In genomic region chr11:29766313-29766982, GRCm38 (mm10) we compare ENCODE assay signal across 25 mouse cellular contexts. TPM values are rescaled to one million over a fixed set of nuclear protein-coding genes. Genes with fewer than 3 reads are reported as not detected.
DNase-seq lines count a peak whose midpoint lies in the region; ATAC-seq lines count a peak whose summit lies in the region.
"Had no signal": no experiment of that assay in that cellular context is flagged by ENCODE, and none has a peak within 500 bp of the region (broad histone marks: within the 10 kb centered on the region; RNA-seq: fewer than 3 reads in every experiment).

No protein-coding gene starts in this region.

- H3K27ac ChIP-seq in midbrain, embryonic 11.5 days (ENCODE audit: low read depth, low read length) = no peak overlapping the region
- H3K27ac ChIP-seq in midbrain, embryonic 14.5 days (replicated peaks; ENCODE audit: low read depth, low read length) = no peak overlapping the region
- H3K27ac ChIP-seq: embryonic facial prominence, embryonic 12.5 days; heart, embryonic 15.5 days; hindbrain, embryonic 13.5 days; kidney, postnatal 0 days; limb, embryonic 13.5 days; liver, embryonic 12.5 days; midbrain, embryonic 12.5 days had no signal

- peak; percentile 67 to 75 for DNase-seq in frontal cortex, postnatal 36 days (ENCODE audit: low spot score in 2 of 2)
- DNase-seq in frontal cortex, postnatal 10 days (ENCODE audit: low spot score in 2 of 2) = no peak
- DNase-seq in midbrain, embryonic 11.5 days (ENCODE audit: low spot score, missing footprints) = peak; percentile 77
- DNase-seq in midbrain, embryonic 14.5 days = no peak
- peak; percentile 55 to 78 for DNase-seq in left cerebral cortex, postnatal 14 days (ENCODE audit: low spot score in 2 of 2)
- peak; percentile 90 for DNase-seq in telencephalon, adult 2 months (ENCODE audit: low read depth, low spot score)
- DNase-seq in thymus, postnatal 0 days (ENCODE audit: low spot score) = no peak
- DNase-seq: cerebellum, adult 18-20 months; cerebellum, postnatal 14 days; gastrocnemius, postnatal 25 days; heart, postnatal 36 days; kidney, adult 18-20 months; layer of hippocampus, postnatal 36 days; lung, adult 18-20 months; lung, postnatal 10 days had no signal

- ATAC-seq in midbrain, embryonic 11.5 days (ENCODE audit: low FRiP score) = no peak
- ATAC-seq in midbrain, embryonic 14.5 days (ENCODE audit: low FRiP score, low TSS enrichment) = no peak
- ATAC-seq: CD4-positive, CD25-positive, alpha-beta regulatory T cell, adult 4 months; inflammation-experienced regulatory T-cells, adult 6 months; liver, embryonic 12.5 days had no signal

- H3K9ac ChIP-seq in midbrain, embryonic 11.5 days (ENCODE audit: low read length) = no peak overlapping the region
- no peak overlapping the region for H3K9ac ChIP-seq in midbrain, embryonic 14.5 days (replicated peaks; ENCODE audit: low read length)
- H3K9ac ChIP-seq: embryonic facial prominence, embryonic 12.5 days; heart, embryonic 15.5 days; hindbrain, embryonic 13.5 days; limb, embryonic 13.5 days; liver, embryonic 12.5 days; midbrain, embryonic 12.5 days had no signal

- intact Hi-C loops in left cerebral cortex, postnatal 14 days (cut with DNase I) = loop anchor here (1.0 kb wide), 1 partner anchor 23 kb away; no protein-coding TSS in a partner anchor

- no peaks in the 10 kb centered on the region for H3K36me3 ChIP-seq in midbrain, embryonic 11.5 days (ENCODE audit: control insufficient read depth, insufficient read depth, low read length)
- no peaks in the 10 kb centered on the region for H3K36me3 ChIP-seq in midbrain, embryonic 14.5 days (ENCODE audit: control insufficient read depth, insufficient read depth, low read length)
- H3K36me3 ChIP-seq: embryonic facial prominence, embryonic 12.5 days; heart, embryonic 15.5 days; hindbrain, embryonic 13.5 days; limb, embryonic 13.5 days; liver, embryonic 12.5 days; midbrain, embryonic 12.5 days had no signal

- no peak overlapping the region for H3K4me3 ChIP-seq in midbrain, embryonic 11.5 days (ENCODE audit: low read depth, low read length)
- no peak overlapping the region for H3K4me3 ChIP-seq in midbrain, embryonic 14.5 days (replicated peaks; ENCODE audit: low read depth, low read length)
- H3K4me3 ChIP-seq: embryonic facial prominence, embryonic 12.5 days; heart, embryonic 15.5 days; hindbrain, embryonic 13.5 days; limb, embryonic 13.5 days; liver, embryonic 12.5 days; midbrain, embryonic 12.5 days had no signal

- H3K27me3 ChIP-seq in midbrain, embryonic 11.5 days (ENCODE audit: control insufficient read depth, insufficient read depth, low read length) = no peaks in the 10 kb centered on the region
- no peaks in the 10 kb centered on the region for H3K27me3 ChIP-seq in midbrain, embryonic 14.5 days (ENCODE audit: control insufficient read depth, insufficient read depth, low read length)
- H3K27me3 ChIP-seq: embryonic facial prominence, embryonic 12.5 days; heart, embryonic 15.5 days; hindbrain, embryonic 13.5 days; limb, embryonic 13.5 days; liver, embryonic 12.5 days; midbrain, embryonic 12.5 days had no signal

- no peak overlapping the region for H3K4me2 ChIP-seq in midbrain, embryonic 11.5 days
- H3K4me2 ChIP-seq in midbrain, embryonic 14.5 days (ENCODE audit: low read length) = no peak overlapping the region
- H3K4me2 ChIP-seq: embryonic facial prominence, embryonic 12.5 days; heart, embryonic 15.5 days; hindbrain, embryonic 13.5 days; limb, embryonic 13.5 days; liver, embryonic 12.5 days; midbrain, embryonic 12.5 days had no signal

- H3K9me3 ChIP-seq in midbrain, embryonic 11.5 days (ENCODE audit: control insufficient read depth, low read length) = no peaks in the 10 kb centered on the region
- H3K9me3 ChIP-seq in midbrain, embryonic 14.5 days (ENCODE audit: control insufficient read depth, low read length) = no peaks in the 10 kb centered on the region
- H3K9me3 ChIP-seq: embryonic facial prominence, embryonic 12.5 days; heart, embryonic 15.5 days; hindbrain, embryonic 13.5 days; limb, embryonic 13.5 days; liver, embryonic 12.5 days; midbrain, embryonic 12.5 days had no signal

- WGBS in midbrain, embryonic 11.5 days = 87% methylated on average over 11 of the region's 11 CpGs
- WGBS in midbrain, embryonic 14.5 days = 87% methylated on average over 11 of the region's 11 CpGs

- peaks cover 4% of the 10 kb centered on the region; the same call in 1 of the 2 replicates for H3K4me1 ChIP-seq in midbrain, embryonic 11.5 days (ENCODE audit: control insufficient read depth, insufficient read depth, low read length)
- H3K4me1 ChIP-seq in midbrain, embryonic 14.5 days (ENCODE audit: control insufficient read depth, insufficient read depth, low read length) = no peaks in the 10 kb centered on the region
- H3K4me1 ChIP-seq: embryonic facial prominence, embryonic 12.5 days; heart, embryonic 15.5 days; limb, embryonic 13.5 days; liver, embryonic 12.5 days; midbrain, embryonic 12.5 days had no signal

RNA-seq across cellular contexts. Expression of gene 4931440F15Rik, which starts 59.0 kb away (rescaled TPM):
- polyA plus RNA-seq in midbrain, embryonic 11.5 days (2014; fragmentation: Nextera tagmentation; extraction: Ambion mirVana) = 0.11 TPM in 1 of 2 replicates, not detected in the other
- polyA plus RNA-seq in midbrain, embryonic 14.5 days (2014; fragmentation: Nextera tagmentation; extraction: Ambion mirVana) = 0.58 and 0.67 TPM in 2 replicates
- 1 to 10 TPM; 2.8 to 3.1 TPM for total RNA-seq in left cerebral cortex, postnatal 14 days (2021)
- 0.08 TPM in 2 replicates for polyA plus RNA-seq in thymus, postnatal 0 days (2015; fragmentation: Nextera tagmentation; extraction: Ambion mirVana)
- total RNA-seq: neutrophil, adult 5-6 weeks had no signal

Comparison
In these comparisons a context has a peak if more than half of its experiments do, and no peak if none do; other contexts are left out.
1. DNase-seq: peak in frontal cortex, postnatal 36 days (2 of 2), midbrain, embryonic 11.5 days (single experiment), left cerebral cortex, postnatal 14 days (2 of 2) and telencephalon, adult 2 months (single experiment); none in frontal cortex, postnatal 10 days (0 of 2), midbrain, embryonic 14.5 days (single experiment) and thymus, postnatal 0 days (single experiment).